Mouse (Mus musculus) yolk sac, embryonic 10.5 days (tissue): ENCODE data around the gene Exoc7.
"Not testable (repeated sequence)": the region's sequence is repeated elsewhere in the genome, so short reads cannot be mapped to it uniquely, and the experiment has no call there.

Experiments used
- DNase-seq: peaks from one replicate; pipeline ENCODE4 v3.0.0-alpha.2; 2017; ENCODE audit warnings: low spot score

Gene Exoc7

GRCm38 (mm10) chr11:116277184-116277583 lies 29.8 kb downstream of the Exoc7 start:
- not testable (repeated sequence) for DNase-seq

- peak; percentile 94 for DNase-seq
These were observed 32.9 kb downstream of the Exoc7 start, which contains the start of gene Srp68 for GRCm38 (mm10) chr11:116274045-116274666. TSS of gene Srp68 (minus strand) at chr11:116274217.

- no peak for DNase-seq
These were observed 33.5 kb downstream of the Exoc7 start for GRCm38 (mm10) chr11:116273469-116274044.

- DNase-seq: no peak
These were observed 34.2 kb downstream of the Exoc7 start for GRCm38 (mm10) chr11:116272589-116273468.

GRCm38 (mm10) chr11:116269560-116269959 lies 37.5 kb downstream of the Exoc7 start:
- DNase-seq: no peak

GRCm38 (mm10) chr11:116268313-116268712 lies 38.7 kb downstream of the Exoc7 start:
- DNase-seq: no peak

GRCm38 (mm10) chr11:116267637-116268036 lies 39.4 kb downstream of the Exoc7 start:
- no peak for DNase-seq

GRCm38 (mm10) chr11:116265850-116266249 lies 41.2 kb downstream of the Exoc7 start:
- no peak for DNase-seq

- no peak for DNase-seq
These were observed 41.7 kb downstream of the Exoc7 start for GRCm38 (mm10) chr11:116265352-116265751.

- no peak for DNase-seq
These were observed 46.8 kb downstream of the Exoc7 start for GRCm38 (mm10) chr11:116260259-116260658.

GRCm38 (mm10) chr11:116259461-116259860 lies 47.6 kb downstream of the Exoc7 start:
- no peak for DNase-seq

GRCm38 (mm10) chr11:116255982-116256675 lies 50.9 kb downstream of the Exoc7 start:
- DNase-seq: no peak

- no peak for DNase-seq
These were observed 51.7 kb downstream of the Exoc7 start for GRCm38 (mm10) chr11:116255090-116255981.

- no peak for DNase-seq
These were observed 52.4 kb downstream of the Exoc7 start for GRCm38 (mm10) chr11:116254627-116255026.

- no peak for DNase-seq
These were observed 53.9 kb downstream of the Exoc7 start for GRCm38 (mm10) chr11:116253076-116253600.

- DNase-seq: no peak
These were observed 56.1 kb downstream of the Exoc7 start for GRCm38 (mm10) chr11:116250898-116251297.

- DNase-seq: no peak
These were observed 59.4 kb downstream of the Exoc7 start for GRCm38 (mm10) chr11:116247502-116248222.

- DNase-seq: peak; percentile 46
These were observed 61.4 kb downstream of the Exoc7 start for GRCm38 (mm10) chr11:116245616-116246015.

- no peak for DNase-seq
These were observed 62.5 kb downstream of the Exoc7 start for GRCm38 (mm10) chr11:116244580-116244979.

GRCm38 (mm10) chr11:116241744-116242235 lies 65.2 kb downstream of the Exoc7 start:
- DNase-seq: no peak
